Mouse (Mus musculus) urinary bladder, postnatal 36 days (tissue): ENCODE data around the gene Pea15a.

Experiments used
- DNase-seq, 2 experiments: peaks; one replicate each; pipeline ENCODE4 v3.0.0; 2022; ENCODE audit warnings: low spot score in 2 of 2, mixed read lengths in 1 of 2

The Pea15a gene

DNA sequence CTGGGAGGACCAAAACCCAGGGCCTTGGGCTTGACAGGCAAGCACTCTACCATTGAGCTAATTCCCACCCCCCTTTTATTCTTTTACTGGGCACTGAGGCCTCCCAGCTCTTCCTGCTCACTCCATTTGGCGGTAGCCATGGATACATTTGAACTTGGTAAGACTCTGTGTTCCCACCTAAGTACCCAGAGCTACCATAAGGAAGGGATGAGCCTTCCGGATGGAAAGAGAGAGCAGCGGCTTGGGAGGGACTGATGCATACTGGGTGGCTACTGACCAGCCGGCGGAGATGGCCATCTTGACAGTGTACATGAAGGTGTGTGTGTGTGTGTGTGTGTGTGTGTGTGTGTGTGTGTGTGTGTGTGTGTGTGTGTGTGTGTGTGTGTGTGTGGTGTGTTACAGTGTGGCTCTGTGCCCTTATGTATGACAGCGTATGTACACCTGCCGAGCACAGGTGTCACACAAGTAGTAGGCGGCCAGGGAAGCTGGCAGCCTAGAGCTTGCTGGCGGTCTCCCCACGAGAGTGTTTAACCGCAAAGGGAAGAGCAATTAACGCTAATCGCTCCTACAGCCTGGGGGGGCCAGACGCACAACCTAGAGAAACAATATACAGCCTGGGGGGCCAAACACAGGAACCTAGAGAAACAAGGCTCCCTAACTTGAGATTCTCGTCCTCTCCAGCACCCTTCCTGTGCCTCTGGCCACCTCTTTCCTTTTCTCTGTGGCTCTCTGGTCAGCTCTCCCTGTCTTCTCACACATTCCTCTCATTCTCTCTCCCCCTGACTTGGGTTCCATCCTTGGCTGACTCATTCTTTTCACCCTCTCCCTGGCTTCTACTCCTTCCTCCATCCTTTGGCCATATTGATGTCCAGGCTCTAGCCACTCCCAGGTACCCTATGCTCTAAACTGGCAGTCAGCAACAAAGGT, 1.5 kb downstream of the Pea15a start:
- no peak for DNase-seq

DNA sequence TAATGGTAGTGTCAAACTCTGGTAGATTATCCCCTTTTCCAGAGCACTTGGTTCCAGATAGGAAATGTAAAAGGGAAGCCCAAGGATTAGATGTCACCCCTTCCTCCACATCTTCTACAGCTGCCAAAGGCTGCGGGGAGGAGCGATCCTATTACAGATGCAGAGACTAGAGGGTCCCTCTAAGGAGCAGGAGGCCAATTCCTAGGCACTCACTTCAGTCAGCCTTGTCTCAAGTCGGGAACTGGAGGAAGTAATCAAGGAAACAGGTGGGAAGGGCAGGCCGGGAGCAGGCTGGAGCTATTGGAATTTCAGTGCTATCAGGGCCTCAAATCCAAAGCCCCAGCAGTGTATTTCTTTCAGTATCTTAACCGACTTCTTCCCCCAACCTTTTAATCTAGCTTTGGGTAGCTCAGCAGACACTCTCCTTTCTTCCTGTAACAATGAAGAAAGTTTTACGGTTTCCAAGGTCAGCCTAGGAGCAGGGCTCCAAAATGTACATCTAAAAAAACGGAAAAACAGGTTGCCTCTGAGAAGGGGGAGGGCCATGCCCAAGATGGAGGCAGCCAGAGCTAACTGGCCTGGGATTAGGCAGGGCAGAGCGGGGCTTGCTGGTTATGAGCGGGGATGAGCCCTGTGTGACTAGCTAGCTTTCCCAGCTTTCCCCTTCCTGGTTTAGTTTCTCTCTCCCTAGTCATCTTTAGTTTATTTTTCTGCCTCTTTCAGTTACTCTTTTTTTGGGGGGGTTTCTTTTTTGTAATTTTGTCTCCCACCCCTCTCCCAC, 2.4 kb downstream of the Pea15a start:
- DNase-seq = no peak

DNA sequence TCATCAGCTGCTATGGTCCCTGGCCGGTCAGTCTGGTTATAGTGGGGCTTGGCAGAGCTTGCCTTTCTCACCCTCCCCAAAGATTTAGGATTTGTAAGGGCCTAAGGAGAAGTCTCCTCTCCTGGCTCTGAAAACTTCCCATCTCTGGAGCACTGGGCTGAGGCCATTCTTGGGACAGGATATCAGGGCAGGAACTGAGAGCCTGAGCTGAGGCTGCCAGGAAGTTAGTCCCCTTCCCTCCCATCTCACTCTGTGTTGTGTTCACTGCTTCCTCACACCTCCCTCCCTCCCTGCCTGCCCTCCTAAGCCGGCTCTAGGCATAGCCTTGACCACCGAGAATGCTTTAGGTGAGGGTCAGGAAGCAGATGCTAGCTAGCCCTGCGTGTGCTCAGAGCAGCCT, 3.0 kb downstream of the Pea15a start:
- DNase-seq = no peak

GRCm38 (mm10) chr1:172202894-172203522, 3.6 kb downstream of the Pea15a start:
- no peak for DNase-seq

- DNase-seq = peak; percentile 47 to 51
Observed at GRCm38 (mm10) chr1:172201967-172202880, 4.4 kb downstream of the Pea15a start.

- no peak for DNase-seq
Observed at GRCm38 (mm10) chr1:172200871-172201447, 5.6 kb downstream of the Pea15a start.

- peak; percentile 49 to 55 for DNase-seq
Observed at GRCm38 (mm10) chr1:172200161-172200560, 6.4 kb downstream of the Pea15a start.

- DNase-seq = no peak
Observed at GRCm38 (mm10) chr1:172198996-172199395, 7.6 kb downstream of the Pea15a start.

GRCm38 (mm10) chr1:172198316-172198715, 8.3 kb downstream of the Pea15a start:
- no peak for DNase-seq

DNA sequence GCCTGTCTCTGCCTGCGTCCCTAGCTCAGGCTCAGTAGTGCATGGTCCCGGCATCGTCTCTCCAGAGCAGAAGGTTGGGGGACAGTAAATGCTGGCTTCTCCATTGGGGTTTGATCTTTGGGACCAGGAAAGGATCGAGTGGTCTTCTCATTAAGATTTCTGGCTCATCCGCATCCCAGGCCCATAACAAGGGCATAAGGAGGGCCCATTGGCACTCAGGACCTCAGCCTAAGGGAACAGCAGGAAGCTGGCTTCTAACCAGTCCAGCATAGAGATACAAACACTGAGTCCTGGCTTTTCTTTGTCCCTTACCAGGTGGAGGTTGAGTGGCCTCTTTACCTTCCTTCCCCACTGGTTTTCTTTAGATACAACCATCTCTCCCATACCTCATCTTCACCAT, 8.8 kb downstream of the Pea15a start:
- DNase-seq = no peak

DNA sequence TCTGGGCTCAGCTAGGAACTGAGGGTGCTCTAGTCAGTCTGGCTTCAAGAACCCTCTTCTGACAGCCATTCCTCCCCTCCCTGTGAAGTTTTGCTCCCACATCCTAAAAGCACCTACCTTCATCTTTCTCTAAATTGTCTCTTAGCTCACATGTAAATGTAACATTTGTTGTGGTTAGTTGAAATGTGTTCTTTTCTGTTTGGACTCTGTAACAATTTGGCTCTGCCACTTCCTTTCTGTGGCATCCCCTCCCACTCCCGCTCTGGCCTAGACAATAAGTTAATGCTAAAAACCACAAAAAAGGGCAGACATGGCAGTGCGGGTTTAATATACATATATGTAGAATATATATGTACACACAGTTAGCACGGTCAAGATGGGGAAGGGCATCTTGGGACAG, 9.5 kb downstream of the Pea15a start:
- no peak for DNase-seq

GRCm38 (mm10) chr1:172194435-172194834, 12.2 kb downstream of the Pea15a start:
- no peak for DNase-seq

DNA sequence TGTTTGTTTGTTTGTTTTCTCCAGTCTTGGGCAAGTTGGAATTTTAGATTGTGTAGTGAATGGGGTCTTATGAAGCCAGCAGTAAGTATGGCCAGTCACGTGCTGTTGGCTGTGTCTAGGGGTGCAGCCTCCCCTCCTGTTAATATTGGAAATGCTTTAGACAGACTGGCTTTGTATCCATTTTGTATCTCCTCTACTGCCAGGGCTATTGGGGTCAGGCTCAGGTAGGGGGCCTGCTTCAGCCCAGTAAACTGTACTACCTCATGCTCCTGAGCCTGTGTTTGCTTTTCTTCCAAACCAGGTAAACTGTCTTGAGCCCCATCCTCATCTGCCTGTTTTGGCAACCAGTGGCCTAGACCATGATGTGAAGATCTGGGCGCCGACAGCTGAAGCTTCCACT, 14.4 kb downstream of the Pea15a start:
- no peak for DNase-seq

DNA sequence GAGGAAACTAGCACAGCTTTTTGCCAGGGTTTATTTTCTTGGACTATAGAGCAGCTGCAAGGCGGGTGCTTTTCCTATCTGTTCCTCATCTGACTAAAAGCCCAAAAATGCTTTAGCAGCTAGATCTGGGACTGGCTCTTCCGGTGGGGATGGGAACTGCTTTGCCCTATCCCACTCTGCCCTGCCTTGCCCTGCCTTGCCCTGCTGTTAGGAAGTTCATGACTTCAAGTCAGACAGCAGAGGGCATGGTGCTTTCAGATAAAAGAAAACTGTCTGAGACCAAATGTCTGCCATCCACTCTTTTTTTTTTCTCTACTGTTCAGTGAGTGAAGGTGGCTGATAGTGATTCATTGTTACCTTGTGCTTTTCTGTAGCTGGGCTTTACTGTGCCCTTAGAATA, 15.0 kb downstream of the Pea15a start:
- no peak for DNase-seq

GRCm38 (mm10) chr1:172188891-172189290, 17.7 kb downstream of the Pea15a start:
- no peak for DNase-seq

DNA sequence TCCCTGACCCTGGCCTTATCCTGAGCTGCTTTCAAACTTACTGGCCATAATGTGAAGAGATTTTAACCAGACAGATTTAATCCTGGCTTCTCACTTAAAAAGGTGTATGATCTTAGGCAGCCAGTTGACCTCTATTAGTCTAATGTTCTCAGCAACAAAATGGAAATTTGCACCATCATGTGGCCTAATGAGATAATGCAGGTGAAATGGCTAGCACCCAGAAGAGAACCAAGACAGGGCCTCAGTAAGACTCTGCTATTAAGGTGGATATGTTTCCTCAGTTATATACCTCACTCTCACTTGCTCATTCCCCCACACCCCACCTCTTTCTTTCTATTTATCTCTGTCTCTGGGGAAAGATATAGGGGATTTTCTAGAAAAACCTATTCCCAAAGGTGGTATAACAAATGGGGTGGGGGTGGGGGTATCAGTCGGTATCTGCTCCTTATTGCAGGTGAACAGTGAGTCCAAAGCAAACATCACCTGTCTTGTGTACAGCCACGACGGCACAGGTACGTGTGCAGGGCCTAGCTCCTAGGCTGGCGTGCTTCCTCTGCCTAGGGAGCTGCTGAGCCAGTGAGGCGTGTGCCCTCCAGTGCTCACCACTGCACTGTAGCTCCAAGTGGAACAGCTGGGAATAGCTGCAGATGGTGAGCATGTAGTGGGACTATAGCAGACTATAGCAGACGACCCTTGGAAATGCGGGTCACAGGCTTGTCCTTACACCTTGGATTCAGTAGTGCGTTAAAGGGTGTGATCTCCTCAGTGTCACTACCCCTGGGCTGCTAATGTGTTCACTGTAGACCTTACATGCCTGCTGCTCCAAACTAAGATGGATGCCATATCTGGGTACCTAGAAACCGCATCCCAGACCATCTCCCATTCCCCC, 20.0 kb downstream of the Pea15a start:
- DNase-seq = no peak

DNA sequence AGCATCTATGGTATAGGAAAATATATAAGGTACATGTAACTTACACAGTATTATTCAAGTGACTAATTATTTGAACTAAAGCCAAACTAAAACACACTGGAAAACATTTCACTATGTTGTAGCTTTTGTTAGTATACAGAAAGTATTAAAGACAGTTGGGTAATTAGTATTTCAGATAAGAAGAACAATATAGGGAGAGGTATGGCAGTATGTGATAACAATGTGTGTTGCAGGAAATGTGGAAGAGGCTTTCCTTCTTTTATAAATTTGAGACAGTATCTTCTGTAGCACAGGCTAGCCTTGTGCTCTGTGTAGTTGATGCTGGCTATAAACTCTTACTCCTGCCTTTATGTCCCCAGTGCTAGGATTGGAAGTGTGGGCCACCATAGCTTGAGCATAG, 22.7 kb downstream of the Pea15a start:
- DNase-seq = no peak

DNA sequence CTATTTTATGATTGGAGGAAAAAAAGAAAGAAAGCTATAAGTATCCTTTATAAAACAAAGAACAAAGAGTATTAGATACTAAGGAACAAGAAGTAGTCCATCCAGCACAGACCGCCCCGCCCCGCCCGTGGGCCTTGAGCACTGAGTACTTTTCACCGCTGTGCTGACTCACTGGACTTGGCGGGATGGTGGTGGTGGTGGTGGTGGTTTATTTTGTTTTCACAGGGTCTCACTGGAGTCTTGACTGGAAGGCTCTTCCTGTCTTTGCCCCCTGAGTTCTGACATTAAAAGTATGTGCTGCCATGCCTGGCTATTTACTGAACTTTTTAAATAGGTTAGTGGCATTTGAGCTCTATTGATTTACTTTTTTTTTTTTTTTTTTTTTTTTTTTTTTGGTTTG, 23.5 kb downstream of the Pea15a start:
- DNase-seq = no peak

DNA sequence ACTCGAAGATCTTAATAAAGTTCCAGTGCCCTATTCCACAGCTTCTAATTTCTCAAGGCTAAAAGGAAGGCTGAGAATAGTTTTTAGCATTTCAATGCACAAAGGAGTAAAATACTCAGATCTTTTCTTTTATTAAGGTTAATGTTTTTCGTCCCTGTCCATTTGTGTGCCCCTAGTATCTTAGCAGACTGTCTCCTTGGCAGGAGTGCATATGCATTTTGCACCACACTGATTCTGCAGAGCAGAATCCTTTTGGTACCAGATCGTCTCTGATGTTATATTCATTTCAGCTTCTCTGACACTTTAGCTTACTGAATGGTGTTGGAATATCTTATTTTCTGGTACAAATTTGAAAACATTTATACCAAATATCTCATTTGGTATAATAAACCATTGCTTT, 24.8 kb downstream of the Pea15a start:
- DNase-seq = no peak

GRCm38 (mm10) chr1:172180881-172181280, 25.7 kb downstream of the Pea15a start:
- no peak for DNase-seq
